Mouse (Mus musculus): ENCODE measurements around the gene Krtap1-4. TPM values are rescaled to one million over a fixed set of nuclear protein-coding genes. Genes with fewer than 3 reads are reported as not detected.

The Krtap1-4 gene
- total RNA-seq, 2 experiments from 2014 or later: not detected

GRCm38 (mm10) chr11:99550765-99551164, 32.7 kb downstream of the Krtap1-4 start, which contains the start of gene Krtap3-3:
Gene Krtap3-3, minus strand, starts transcription at chr11:99550865.
- no peak for DNase-seq

GRCm38 (mm10) chr11:99547892-99548291, 35.6 kb downstream of the Krtap1-4 start:
- DNase-seq: no peak

- DNase-seq: peak; percentile 50
Measured at GRCm38 (mm10) chr11:99539721-99540120, 43.7 kb downstream of the Krtap1-4 start.

Other genes starting within 250 kb of the Krtap1-4 start
- gene Krt26, start 245.7 kb downstream of the Krtap1-4 start, total RNA-seq (2021): not detected
- gene Krt27, start 232.6 kb downstream of the Krtap1-4 start, total RNA-seq (2021): not detected
- gene Krt28, start 208.8 kb downstream of the Krtap1-4 start, total RNA-seq (2021): under 1 TPM in 1 of 2 experiments, not detected in 1; 0.21 TPM
- gene Krt10, start 194.3 kb downstream of the Krtap1-4 start, total RNA-seq (2021): 1 to 10 TPM; 7.0 to 8.2 TPM
- not detected for gene Krt12, start 161.4 kb downstream of the Krtap1-4 start, total RNA-seq (2021)
- gene Krt20, start 145.5 kb downstream of the Krtap1-4 start, total RNA-seq (2021): 1 to 10 TPM; 1.8 to 2.3 TPM
- 10 to 100 TPM in 1 of 2 experiments, 1 to 10 TPM in 1; 4.4 to 12.8 TPM for gene Krt23, start 90.5 kb downstream of the Krtap1-4 start, total RNA-seq (2021)
- not detected for gene Krt39, start 62.3 kb downstream of the Krtap1-4 start, total RNA-seq (2021)
- gene Krt40, start 40.5 kb downstream of the Krtap1-4 start, total RNA-seq (2021): not detected
- not detected for gene Krtap3-3, start 32.8 kb downstream of the Krtap1-4 start, total RNA-seq (2021)
- gene Krtap3-2, start 26.8 kb downstream of the Krtap1-4 start, total RNA-seq (2021): not detected
- not detected for gene Gm11939, start 24.2 kb downstream of the Krtap1-4 start, total RNA-seq (2021)
- gene Krtap3-1, start 17.0 kb downstream of the Krtap1-4 start, total RNA-seq (2021): not detected
- gene Krtap1-5, start 2.6 kb downstream of the Krtap1-4 start, total RNA-seq (2021): not detected
- gene Krtap1-3, start 7.7 kb upstream of the Krtap1-4 start, total RNA-seq (2021): not detected
- gene Krtap9-3, start 14.5 kb upstream of the Krtap1-4 start, total RNA-seq (2021): not detected
- not detected for gene Gm11938, start 19.7 kb upstream of the Krtap1-4 start, total RNA-seq (2021)
- not detected for gene Gm11937, start 26.5 kb upstream of the Krtap1-4 start, total RNA-seq (2021)
- gene Krtap2-4, start 31.2 kb upstream of the Krtap1-4 start, total RNA-seq (2021): not detected
- gene Gm11562, start 36.8 kb upstream of the Krtap1-4 start, total RNA-seq (2021): not detected
- not detected for gene Krtap4-1, start 44.6 kb upstream of the Krtap1-4 start, total RNA-seq (2021)
- gene Krtap4-2, start 51.4 kb upstream of the Krtap1-4 start, total RNA-seq (2021): not detected
- gene Krtap4-7, start 60.4 kb upstream of the Krtap1-4 start, total RNA-seq (2021): not detected
- not detected for gene Gm11555, start 66.6 kb upstream of the Krtap1-4 start, total RNA-seq (2021)
- gene Gm11563, start 75.3 kb upstream of the Krtap1-4 start, total RNA-seq (2021): not detected
- gene Krtap4-6, start 82.3 kb upstream of the Krtap1-4 start, total RNA-seq (2021): not detected
- gene Gm14190, start 107.1 kb upstream of the Krtap1-4 start, total RNA-seq (2021): not detected
- gene Gm14180, start 150.6 kb upstream of the Krtap1-4 start, total RNA-seq (2021): not detected
- not detected for gene Gm11595, start 189.3 kb upstream of the Krtap1-4 start, total RNA-seq (2021)
- not detected for gene Krtap4-8, start 197.1 kb upstream of the Krtap1-4 start, total RNA-seq (2021)
- gene Krtap4-9, start 201.5 kb upstream of the Krtap1-4 start, total RNA-seq (2021): not detected
- gene Gm11596, start 209.8 kb upstream of the Krtap1-4 start, total RNA-seq (2021): not detected
- not detected for gene Gm11569, start 215.3 kb upstream of the Krtap1-4 start, total RNA-seq (2021)
- gene Gm11554, start 220.8 kb upstream of the Krtap1-4 start, total RNA-seq (2021): not detected
- not detected for gene Krtap4-13, start 226.2 kb upstream of the Krtap1-4 start, total RNA-seq (2021)
- gene Gm11564, start 232.0 kb upstream of the Krtap1-4 start, total RNA-seq (2021): not detected

All from adrenal gland, postnatal 10 days (tissue).